Comparison of ENCODE assay signal across 8 mouse cellular contexts in the genomic region with DNA sequence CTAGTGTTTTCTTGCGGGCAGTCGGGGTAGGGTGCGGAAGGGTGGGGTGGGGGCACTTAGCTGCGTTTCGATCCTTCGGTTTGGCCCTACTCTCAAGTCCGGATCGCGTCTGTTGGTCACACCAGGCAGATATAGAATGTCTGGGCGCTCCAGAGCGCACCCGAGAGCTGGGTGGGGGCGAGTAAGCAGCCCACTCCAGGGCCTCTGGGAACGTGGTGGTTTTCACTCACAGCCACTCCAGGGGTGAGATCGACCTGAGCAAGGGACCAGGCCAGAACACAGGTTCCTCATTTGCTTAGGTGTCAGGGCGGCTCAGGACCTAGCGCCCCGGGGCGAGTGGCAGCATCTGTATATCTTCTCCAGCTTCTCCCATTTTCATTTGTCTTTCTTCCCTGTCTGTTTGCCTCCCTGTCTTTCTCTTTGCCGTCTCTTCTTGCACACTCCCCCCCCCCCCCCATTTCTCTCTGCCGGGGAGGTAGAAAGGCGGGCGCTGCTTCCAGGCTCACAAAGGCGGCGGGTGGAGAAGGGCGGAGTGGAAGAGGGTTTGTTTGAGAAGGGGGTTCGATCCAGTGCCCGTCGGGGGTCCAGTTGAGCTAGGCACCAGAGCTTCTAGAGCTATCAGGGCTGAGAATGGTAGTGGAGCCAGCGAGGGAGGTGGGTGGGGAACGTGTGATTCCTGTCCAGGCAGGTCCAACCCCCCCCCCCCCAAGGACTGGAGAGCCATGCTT. TPM values are rescaled to one million over a fixed set of nuclear protein-coding genes. Genes with fewer than 3 reads are reported as not detected.
DNase-seq lines count a peak whose midpoint lies in the region; ATAC-seq lines count a peak whose summit lies in the region.

No protein-coding gene starts in this region.

- H3K4me1 ChIP-seq in liver, embryonic 16.5 days (ENCODE audit: control insufficient read depth, low read depth, low read length): no peaks in the 10 kb centered on the region
- H3K4me1 ChIP-seq in stomach, embryonic 15.5 days: peaks cover 18% of the 10 kb centered on the region

- no peak overlapping the region for H3K27ac ChIP-seq in liver, embryonic 16.5 days (ENCODE audit: low read length)
- peak overlapping the region; percentile 86; the same call in 1 of the 2 replicates for H3K27ac ChIP-seq in stomach, embryonic 15.5 days

- no peaks in the 10 kb centered on the region for H3K9me3 ChIP-seq in liver, embryonic 16.5 days (replicated peaks; ENCODE audit: control insufficient read depth, low read length)
- H3K9me3 ChIP-seq in stomach, embryonic 15.5 days: no peaks in the 10 kb centered on the region

- H3K4me2 ChIP-seq in liver, embryonic 16.5 days (ENCODE audit: low read depth, low read length): peak overlapping the region; percentile 47; the same call in 1 of the 2 replicates
- peak overlapping the region; percentile 58 for H3K4me2 ChIP-seq in stomach, embryonic 15.5 days

- DNase-seq in thymus, postnatal 25 days: peak; percentile 1
- no peak for DNase-seq in thymus, postnatal 36 days
- no peak for DNase-seq in layer of hippocampus, adult 9-11 months
- no peak for DNase-seq in adipocyte (ENCODE audit: low spot score)
- DNase-seq in frontal cortex, postnatal 10 days (ENCODE audit: low spot score in 2 of 2): no peak

- H3K4me3 ChIP-seq in liver, embryonic 16.5 days (ENCODE audit: low read depth, low read length): peak overlapping the region; percentile 59
- H3K4me3 ChIP-seq in stomach, embryonic 15.5 days (replicated peaks): peak overlapping the region; percentile 62

- H3K9ac ChIP-seq in liver, embryonic 16.5 days (ENCODE audit: low read depth, low read length): no peak overlapping the region
- H3K9ac ChIP-seq in stomach, embryonic 15.5 days: peak overlapping the region; percentile 57; the same call in 1 of the 2 replicates

- WGBS in liver, embryonic 16.5 days (ENCODE audit: insufficient replicate concordance): 24% methylated on average over 31 of the region's 31 CpGs
- WGBS in stomach, embryonic 15.5 days: 23% methylated on average over 30 of the region's 31 CpGs

- 0 out of 2 replicates have a peak, but pooled peaks have one; percentile 20 for ATAC-seq in granulocyte monocyte progenitor cell, adult 5-6 weeks (replicated peaks; ENCODE audit: poor library complexity, severe bottlenecking)
- no peak for ATAC-seq in liver, embryonic 16.5 days (ENCODE audit: low read depth)
- no peak for ATAC-seq in stomach, embryonic 15.5 days (ENCODE audit: insufficient read depth, low FRiP score, low read depth)

- H3K36me3 ChIP-seq in liver, embryonic 16.5 days (ENCODE audit: control insufficient read depth, insufficient read depth): no peaks in the 10 kb centered on the region
- H3K36me3 ChIP-seq in stomach, embryonic 15.5 days: no peaks in the 10 kb centered on the region

- H3K27me3 ChIP-seq in liver, embryonic 16.5 days (ENCODE audit: control insufficient read depth, insufficient read depth, low read depth, low read length): peaks cover 33% of the 10 kb centered on the region
- no peaks in the 10 kb centered on the region for H3K27me3 ChIP-seq in stomach, embryonic 15.5 days (replicated peaks)

RNA-seq across cellular contexts. Expression of a gene that starts 1.4 kb away (rescaled TPM):
- 0.47 and 0.62 TPM in 2 replicates for total RNA-seq in granulocyte monocyte progenitor cell, adult 5-6 weeks (2014; fragmentation: Nextera tagmentation)
- total RNA-seq in granulocyte monocyte progenitor cell, adult 5-6 weeks (2017): 0.34 and 0.46 TPM in 2 replicates
- polyA plus RNA-seq in liver, embryonic 16.5 days (2015; fragmentation: Nextera tagmentation; extraction: Ambion mirVana): 3.4 and 4.2 TPM in 2 replicates
- polyA plus RNA-seq in stomach, embryonic 15.5 days (2015; fragmentation: Nextera tagmentation; extraction: Ambion mirVana): 32.1 and 34.6 TPM in 2 replicates
